Mouse (Mus musculus): ENCODE measurements at regions not wholly inside any gene's neighbourhood (a gene's known extent, or its start where the extent isn't known, plus 50 kb on each side); places are given as distances from the start of the nearest gene placed in this dataset.

DNA sequence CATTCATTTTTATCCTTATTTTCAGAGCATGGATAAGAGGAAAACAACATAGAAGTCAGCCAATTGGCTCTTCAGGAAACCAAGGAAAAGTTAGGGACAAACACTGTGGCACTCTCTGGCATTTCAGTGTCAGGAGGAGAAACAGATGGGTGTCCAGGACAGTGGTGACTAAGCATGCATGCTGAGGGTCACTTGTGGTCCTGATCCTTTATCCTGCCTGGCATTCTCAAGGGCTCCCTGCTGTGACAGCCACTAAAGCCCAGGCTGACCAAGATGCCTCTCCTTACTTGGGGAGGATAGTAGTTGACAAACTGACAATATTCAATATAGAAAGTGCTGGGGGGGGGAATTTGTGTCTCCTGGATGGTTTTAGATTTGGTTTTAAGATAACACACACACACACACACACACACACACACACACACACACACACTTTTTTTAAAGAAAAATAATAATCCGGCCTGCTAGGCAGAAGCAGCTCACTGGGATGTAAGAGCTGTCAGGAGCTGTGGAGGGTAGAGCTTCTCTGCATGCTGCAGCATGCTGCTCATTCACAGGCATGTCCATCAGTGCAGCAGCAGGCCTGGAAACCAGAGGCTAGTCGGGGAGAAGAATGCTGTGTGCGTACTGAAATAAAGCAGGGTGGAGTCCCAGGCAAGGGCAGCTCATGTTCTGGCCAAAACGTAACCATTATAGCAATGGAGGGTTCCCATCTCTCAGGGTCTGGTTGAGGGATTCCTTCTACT, 130.8 kb downstream of the Samd5 start:
- TF ChIP-seq POLR2A (IDR thresholded peaks at IDR 0.05; ENCODE audit: borderline replicate concordance, extremely low read depth, low read depth, low read length) = no peak
- TF ChIP-seq CTCF (IDR thresholded peaks at IDR 0.05; ENCODE audit: insufficient read depth, low read length) = no peak
